Mouse (Mus musculus): ENCODE data around the gene Ndufa5. TPM values are rescaled to one million over a fixed set of nuclear protein-coding genes. Genes with fewer than 3 reads are reported as not detected.

Ndufa5 gene
- 0.77 and 1.2 TPM in 2 replicates for polyA plus RNA-seq (2012; rRNA removed)

GRCm38 (mm10) chr6:24527155-24528063 lies at the start of gene Ndufa5:
TSS of gene Ndufa5 (minus strand) at chr6:24528013.

DNA sequence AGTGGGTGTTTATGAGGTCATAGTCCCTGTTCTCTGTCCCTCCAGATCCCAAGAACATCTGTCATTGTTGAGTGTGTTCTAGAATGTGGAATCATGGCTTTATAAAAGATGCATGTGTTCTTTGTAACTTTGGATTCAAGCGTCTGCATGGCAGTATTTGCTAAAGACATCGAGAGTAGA lies 141 bp upstream of the Ndufa5 start, which contains the start of gene Asb15:
Gene Asb15 (plus strand): TSS at position 81 of the 180 bp plus-strand sequence.

GRCm38 (mm10) chr6:24514552-24515284 lies 13.1 kb downstream of the Ndufa5 start, which contains the start of gene Iqub:
TSS of gene Iqub (minus strand) at chr6:24515067.

Other genes starting within 250 kb of the Ndufa5 start
- 0.13 and 0.16 TPM in 2 replicates for gene Iqub, start 12.9 kb downstream of the Ndufa5 start, polyA plus RNA-seq (2012; rRNA removed)
- not detected in 2 replicates for gene Asb15, start 131 bp upstream of the Ndufa5 start, polyA plus RNA-seq (2012; rRNA removed)
- gene Lmod2, start 69.7 kb upstream of the Ndufa5 start, polyA plus RNA-seq (2012; rRNA removed) = not detected in 2 replicates
- 84.3 and 138 TPM in 2 replicates for gene Wasl, start 137.0 kb upstream of the Ndufa5 start, polyA plus RNA-seq (2012; rRNA removed)
- gene Hyal6, start 205.2 kb upstream of the Ndufa5 start, polyA plus RNA-seq (2012; rRNA removed) = not detected in 2 replicates
- gene Hyal4, start 220.3 kb upstream of the Ndufa5 start, polyA plus RNA-seq (2012; rRNA removed) = not detected in 2 replicates

All from ovary, adult 2 months (tissue).